Mouse (Mus musculus) liver, adult 2 months (tissue): ENCODE measurements around the gene Wdr24.

Experiments
- CTCF ChIP-seq: fragments of 200-500 bp; IDR thresholded peaks from 2 replicates; pipeline ENCODE4 v1.5.1; 2011; ENCODE audit warnings: low read depth, low read length, control low read depth
- POLR2A ChIP-seq: fragments of 200-500 bp; IDR thresholded peaks from 2 replicates; pipeline ENCODE4 v1.6.1; 2011; ENCODE audit warnings: low read length, control low read depth; ENCODE audit not compliant: insufficient read depth; ENCODE audit errors: extremely low read depth

DNA sequence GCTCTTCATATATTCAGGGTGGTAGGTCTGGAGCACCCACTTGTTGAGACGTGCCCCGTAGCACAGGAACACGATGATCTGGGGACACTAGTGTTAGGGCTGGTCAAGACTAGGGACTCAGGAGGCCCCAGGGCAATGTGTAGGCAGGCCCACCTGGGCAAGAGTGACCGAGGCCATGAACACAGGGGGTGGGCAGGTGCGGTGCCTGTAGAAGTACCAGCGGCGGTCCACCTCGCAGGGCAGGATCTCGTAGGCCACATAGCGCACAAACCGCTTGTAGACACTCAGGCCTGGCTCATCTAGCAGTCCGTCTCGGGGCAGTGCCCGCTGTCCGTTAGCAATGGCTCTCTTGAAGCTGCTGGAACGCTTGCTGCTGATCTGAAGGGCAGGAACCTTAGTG, 12.4 kb downstream of the Wdr24 start:
- TF ChIP-seq POLR2A, result no peak
- TF ChIP-seq CTCF, result no peak
